Mouse (Mus musculus) midbrain, postnatal 0 days (tissue): ENCODE results near the gene St3gal3. TPM values are rescaled to one million over a fixed set of nuclear protein-coding genes. Genes with fewer than 3 reads are reported as not detected.
A peak's percentile ranks its signal among the peaks of the same experiment; 100 is the strongest.

Experiments used
- ATAC-seq: fragments of 200-750 bp; cut with Nextera tagmentation; 2 replicates; pipeline ENCODE4 v1.8.0; 2017; ENCODE audit warnings: moderate number of reproducible peaks, mild to moderate bottlenecking, moderate TSS enrichment, moderate library complexity; ENCODE audit not compliant: low FRiP score
- DNase-seq: peaks from one replicate; pipeline ENCODE4 v3.0.0-alpha.2; 2015; ENCODE audit warnings: low spot score
- H3K27ac ChIP-seq: fragments of 300-500 bp; sonication (generic); 2 replicates; pipeline ENCODE4 v1.5.1; 2014; ENCODE audit warnings: low read depth, mild to moderate bottlenecking, low read length, mixed read lengths
- H3K27me3 ChIP-seq: fragments of 300-500 bp; sonication (generic); 2 replicates; pipeline ENCODE4 v1.6.1; 2014; ENCODE audit warnings: low read length, control low read depth, mixed read lengths; ENCODE audit not compliant: insufficient read depth
- H3K36me3 ChIP-seq: fragments of 300-500 bp; sonication (generic); 2 replicates; pipeline ENCODE4 v1.6.1; 2014; ENCODE audit warnings: low read length, control low read depth, mixed read lengths; ENCODE audit not compliant: insufficient read depth
- H3K4me1 ChIP-seq: fragments of 300-500 bp; sonication (generic); 2 replicates; pipeline ENCODE4 v1.6.1; 2014; ENCODE audit warnings: mild to moderate bottlenecking, control low read depth, antibody characterized with exemption, low read length, mixed read lengths; ENCODE audit not compliant: insufficient read depth
- H3K4me2 ChIP-seq: fragments of 300-500 bp; sonication (generic); 2 replicates; pipeline ENCODE4 v1.6.1; 2014; ENCODE audit warnings: low read depth, mild to moderate bottlenecking, low read length, mixed read lengths; ENCODE audit not compliant: poor library complexity, severe bottlenecking
- H3K4me3 ChIP-seq: fragments of 300-500 bp; sonication (generic); 2 replicates; pipeline ENCODE4 v1.5.1; 2014; ENCODE audit warnings: low read depth, mild to moderate bottlenecking, low read length, moderate library complexity
- H3K9ac ChIP-seq: fragments of 300-500 bp; sonication (generic); replicated peaks from 2 replicates; pipeline ENCODE4 v1.6.1; 2014; ENCODE audit warnings: mild to moderate bottlenecking, low read length, moderate library complexity, mixed read lengths; ENCODE audit not compliant: poor library complexity, severe bottlenecking
- H3K9me3 ChIP-seq: fragments of 300-500 bp; sonication (generic); 2 replicates; pipeline ENCODE4 v1.6.1; 2016; ENCODE audit warnings: low read length, control low read depth
- CTCF ChIP-seq: IDR thresholded peaks from 2 replicates; pipeline ENCODE4 v1.5.1; 2016; ENCODE audit warnings: antibody characterized with exemption, mild to moderate bottlenecking
- WGBS: fragments of 180-500 bp; shearing (Covaris S2); extraction: QIAGEN DNeasy Blood & Tissue Kit; methylation state at CpG from one replicate; pipeline ENCODE4 v1.1.7; 2014; 5-methylcytosine and 5-hydroxymethylcytosine counted together
- polyA plus RNA-seq: library from polyadenylated mRNA; unstranded; fragments of >200 nt; fragmentation: Nextera tagmentation; extraction: Ambion mirVana; gene quantifications from 2 replicates; pipeline ENCODE4 v1.2.1, GENCODE M21; 2015
- total RNA-seq: library from RNA; depleted of rRNA; stranded (reverse); fragments of >200 nt; gene quantifications from 2 replicates; pipeline ENCODE4 v1.2.3, GENCODE M21; 2014

St3gal3 gene
- total and polyA plus RNA-seq, 2 experiments from 2014 or later: 10.7 to 46.3 TPM

- WGBS: 71% methylated on average over 1 of the region's 1 CpGs
- 0 out of 2 replicates have a peak, but pooled peaks cover 3% of the 10 kb centered on the region for H3K4me1 ChIP-seq
- ATAC-seq: no peak
- DNase-seq: no peak
- H3K4me3 ChIP-seq: no peak overlapping the region
- no peak overlapping the region for H3K4me2 ChIP-seq
- no peak for TF ChIP-seq CTCF
- H3K27me3 ChIP-seq: no peaks in the 10 kb centered on the region
- no peak overlapping the region for H3K9ac ChIP-seq
- H3K36me3 ChIP-seq: no peaks in the 10 kb centered on the region
- H3K9me3 ChIP-seq: no peaks in the 10 kb centered on the region
- H3K27ac ChIP-seq: no peak overlapping the region
Observed at GRCm38 (mm10) chr4:118038023-118038422, 96.7 kb downstream of the St3gal3 start.

GRCm38 (mm10) chr4:118037406-118037805 is 97.3 kb downstream of the St3gal3 start:
- no peak overlapping the region for H3K27ac ChIP-seq

GRCm38 (mm10) chr4:118036531-118036930 is 98.2 kb downstream of the St3gal3 start:
- H3K4me3 ChIP-seq: no peak overlapping the region
- no peaks in the 10 kb centered on the region for H3K9me3 ChIP-seq
- no peak for TF ChIP-seq CTCF
- 91% methylated on average over 4 of the region's 4 CpGs for WGBS
- no peaks in the 10 kb centered on the region for H3K27me3 ChIP-seq
- no peak overlapping the region for H3K27ac ChIP-seq
- H3K9ac ChIP-seq: no peak overlapping the region
- no peak overlapping the region for H3K4me2 ChIP-seq
- no peaks in the 10 kb centered on the region for H3K36me3 ChIP-seq
- DNase-seq (no peak), ATAC-seq (no peak)
- H3K4me1 ChIP-seq: 0 out of 2 replicates have a peak, but pooled peaks cover 3% of the 10 kb centered on the region

More at GRCm38 (mm10) chr4:118037406-118037805, 97.3 kb downstream of the St3gal3 start:
- Histone ChIP-seq H3K9me3 (no peaks in the 10 kb centered on the region), H3K4me3 (no peak overlapping the region), H3K4me1 (0 out of 2 replicates have a peak, but pooled peaks cover 3% of the 10 kb centered on the region), H3K4me2 (no peak overlapping the region), H3K9ac (no peak overlapping the region), H3K36me3 (no peaks in the 10 kb centered on the region), H3K27me3 (no peaks in the 10 kb centered on the region)
- ATAC-seq (no peak), DNase-seq (peak; percentile 32)
- 43% methylated on average over 5 of the region's 5 CpGs for WGBS
- TF ChIP-seq CTCF: no peak

- WGBS: 88% methylated on average over 2 of the region's 2 CpGs
- no peak overlapping the region for H3K4me2 ChIP-seq
- H3K9me3 ChIP-seq: no peaks in the 10 kb centered on the region
- no peak overlapping the region for H3K27ac ChIP-seq
- no peak overlapping the region for H3K9ac ChIP-seq
- H3K36me3 ChIP-seq: no peaks in the 10 kb centered on the region
- no peaks in the 10 kb centered on the region for H3K27me3 ChIP-seq
- 0 out of 2 replicates have a peak, but pooled peaks cover 3% of the 10 kb centered on the region for H3K4me1 ChIP-seq
- DNase-seq (no peak), ATAC-seq (no peak)
- H3K4me3 ChIP-seq: no peak overlapping the region
- TF ChIP-seq CTCF: peak; percentile 6; the same call in 1 of the 2 replicates
Observed at GRCm38 (mm10) chr4:118035090-118035489, 99.6 kb downstream of the St3gal3 start.

- no peak overlapping the region for H3K9ac ChIP-seq
- DNase-seq (no peak), ATAC-seq (no peak)
- no peaks in the 10 kb centered on the region for H3K27me3 ChIP-seq
- WGBS: 91% methylated on average over 5 of the region's 5 CpGs
- no peak overlapping the region for H3K27ac ChIP-seq
- H3K4me2 ChIP-seq: no peak overlapping the region
- H3K4me3 ChIP-seq: no peak overlapping the region
- no peaks in the 10 kb centered on the region for H3K36me3 ChIP-seq
- H3K9me3 ChIP-seq: no peaks in the 10 kb centered on the region
- no peak for TF ChIP-seq CTCF
- H3K4me1 ChIP-seq: 0 out of 2 replicates have a peak, but pooled peaks cover 3% of the 10 kb centered on the region
Observed at GRCm38 (mm10) chr4:118033026-118033425, 101.7 kb downstream of the St3gal3 start.

- H3K4me2 ChIP-seq: no peak overlapping the region
- no peaks in the 10 kb centered on the region for H3K27me3 ChIP-seq
- H3K9me3 ChIP-seq: no peaks in the 10 kb centered on the region
- H3K36me3 ChIP-seq: no peaks in the 10 kb centered on the region
- WGBS: 90% methylated on average over 7 of the region's 7 CpGs
- H3K4me1 ChIP-seq: no peaks in the 10 kb centered on the region
- no peak for ATAC-seq
- H3K4me3 ChIP-seq: no peak overlapping the region
- no peak for TF ChIP-seq CTCF
- H3K27ac ChIP-seq: no peak overlapping the region
- no peak overlapping the region for H3K9ac ChIP-seq
- DNase-seq: no peak
Observed at GRCm38 (mm10) chr4:118031776-118032170, 102.9 kb downstream of the St3gal3 start.
